Comparison of ENCODE assay signal across 19 mouse cellular contexts in genomic region chr11:94122341-94123030, GRCm38 (mm10).
"Had no signal": no experiment of that assay in that cellular context is flagged by ENCODE, and none has a peak within 500 bp of the region (broad histone marks: within the 10 kb centered on the region; RNA-seq: fewer than 3 reads in every experiment).

No protein-coding gene starts in this region.

- H3K9me3 ChIP-seq: liver, embryonic 13.5 days; megakaryocyte, embryonic 14.5 days; midbrain, embryonic 15.5 days; neural tube, embryonic 12.5 days; neural tube, embryonic 15.5 days had no signal

- H3K27me3 ChIP-seq: liver, embryonic 13.5 days; megakaryocyte, embryonic 14.5 days; midbrain, embryonic 15.5 days; neural tube, embryonic 12.5 days; neural tube, embryonic 15.5 days had no signal

- H3K4me1 ChIP-seq: liver, embryonic 13.5 days; midbrain, embryonic 15.5 days; neural tube, embryonic 12.5 days; neural tube, embryonic 15.5 days had no signal

- ATAC-seq: intestine, embryonic 16.5 days; midbrain, embryonic 15.5 days had no signal

- H3K4me2 ChIP-seq: liver, embryonic 13.5 days; midbrain, embryonic 11.5 days; midbrain, embryonic 15.5 days; neural tube, embryonic 12.5 days; neural tube, embryonic 15.5 days had no signal

- H3K4me3 ChIP-seq: liver, embryonic 13.5 days; megakaryocyte, embryonic 14.5 days; midbrain, embryonic 15.5 days; neural tube, embryonic 12.5 days; neural tube, embryonic 15.5 days had no signal

- DNase-seq: kidney, adult 18-20 months; kidney, adult 9 months; kidney, postnatal 14 days; kidney, postnatal 4 days; left cerebral cortex, postnatal 4 days; liver, embryonic 13.5 days; lung, adult 2 months; lung, postnatal 14 days; lung, postnatal 4 days; right cerebral cortex, adult 18-20 months; right cerebral cortex, postnatal 25 days; thymus, adult 18-20 months; thymus, postnatal 36 days had no signal

- H3K27ac ChIP-seq: liver, embryonic 13.5 days; midbrain, embryonic 15.5 days; neural tube, embryonic 12.5 days; neural tube, embryonic 15.5 days had no signal

- H3K9ac ChIP-seq: liver, embryonic 13.5 days; midbrain, embryonic 15.5 days; neural tube, embryonic 12.5 days; neural tube, embryonic 15.5 days had no signal
